Mouse (Mus musculus) macrophage (primary cell): ENCODE measurements around the gene Gramd1b. TPM values are rescaled to one million over a fixed set of nuclear protein-coding genes. Genes with fewer than 3 reads are reported as not detected.

Source experiments
- H3K27ac ChIP-seq: fragments of 350-480 bp; formaldehyde crosslinking; 2 replicates; pipeline ENCODE4 v1.9.0; 2021
- H3K36me3 ChIP-seq: fragments of 350-480 bp; formaldehyde crosslinking; 2 replicates; pipeline ENCODE4 v1.9.0; 2021; ENCODE audit errors: inconsistent target
- H3K4me3 ChIP-seq: fragments of 350-480 bp; formaldehyde crosslinking; 2 replicates; pipeline ENCODE4 v1.9.0; 2021; ENCODE audit errors: inconsistent target
- H3K79me2 ChIP-seq: fragments of 350-480 bp; formaldehyde crosslinking; 2 replicates; pipeline ENCODE4 v1.9.0; 2021; ENCODE audit errors: inconsistent target
- WGBS: methylation state at CpG from one replicate; pipeline ENCODE4 v1.1.7; 2026; ENCODE audit warnings: inconsistent platforms; ENCODE audit not compliant: missing documents; 5-methylcytosine and 5-hydroxymethylcytosine counted together
- polyA plus RNA-seq: library from polyadenylated mRNA; stranded (reverse); fragments of 250-400 nt; gene quantifications from 3 replicates; pipeline ENCODE4 v1.2.4, GENCODE M21; 2018; ENCODE audit warnings: inconsistent platforms

Gene Gramd1b
- polyA plus RNA-seq, 1 experiment from 2014 or later: 73.4 TPM

- Histone ChIP-seq H3K36me3 (peaks cover 6% of the 10 kb centered on the region; the same call in 1 of the 2 replicates), H3K79me2 (peaks cover 97% of the 10 kb centered on the region), H3K27ac (peak overlapping the region; percentile 68), H3K4me3 (peak overlapping the region; percentile 86)
- WGBS: 24% methylated on average over 16 of the region's 18 CpGs
Observed at GRCm38 (mm10) chr9:40414904-40415766, 116.0 kb downstream of the Gramd1b start.

GRCm38 (mm10) chr9:40414498-40414903, 116.7 kb downstream of the Gramd1b start:
- peaks cover 6% of the 10 kb centered on the region; the same call in 1 of the 2 replicates for H3K36me3 ChIP-seq
- H3K79me2 ChIP-seq: peaks cover 97% of the 10 kb centered on the region
- H3K4me3 ChIP-seq: peak overlapping the region; percentile 86
- WGBS: 5% methylated on average over 15 of the region's 15 CpGs
- peak overlapping the region; percentile 68 for H3K27ac ChIP-seq

- H3K27ac ChIP-seq: no peak overlapping the region
- peaks cover 6% of the 10 kb centered on the region; the same call in 1 of the 2 replicates for H3K36me3 ChIP-seq
- no peak overlapping the region for H3K4me3 ChIP-seq
- peaks cover 93% of the 10 kb centered on the region for H3K79me2 ChIP-seq
- WGBS: 73% methylated on average over 4 of the region's 4 CpGs
Observed at GRCm38 (mm10) chr9:40413601-40414000, 117.6 kb downstream of the Gramd1b start.

- WGBS: 84% methylated on average over 12 of the region's 14 CpGs
- H3K36me3 ChIP-seq: peaks cover 6% of the 10 kb centered on the region; the same call in 1 of the 2 replicates
- H3K27ac ChIP-seq: no peak overlapping the region
- peaks cover 93% of the 10 kb centered on the region for H3K79me2 ChIP-seq
- H3K4me3 ChIP-seq: no peak overlapping the region
Observed at GRCm38 (mm10) chr9:40412931-40413330, 118.3 kb downstream of the Gramd1b start.

- H3K27ac ChIP-seq: no peak overlapping the region
- peaks cover 93% of the 10 kb centered on the region for H3K79me2 ChIP-seq
- 94% methylated on average over 4 of the region's 4 CpGs for WGBS
- H3K4me3 ChIP-seq: no peak overlapping the region
- peaks cover 6% of the 10 kb centered on the region; the same call in 1 of the 2 replicates for H3K36me3 ChIP-seq
Observed at GRCm38 (mm10) chr9:40412246-40412645, 118.9 kb downstream of the Gramd1b start.

- H3K36me3 ChIP-seq: peaks cover 6% of the 10 kb centered on the region; the same call in 1 of the 2 replicates
- WGBS: 97% methylated on average over 3 of the region's 3 CpGs
- H3K4me3 ChIP-seq: no peak overlapping the region
- no peak overlapping the region for H3K27ac ChIP-seq
- peaks cover 93% of the 10 kb centered on the region for H3K79me2 ChIP-seq
Observed at GRCm38 (mm10) chr9:40410895-40411294, 120.3 kb downstream of the Gramd1b start.

- WGBS: 100% methylated on average over 2 of the region's 2 CpGs
- Histone ChIP-seq H3K36me3 (peaks cover 6% of the 10 kb centered on the region; the same call in 1 of the 2 replicates), H3K27ac (no peak overlapping the region), H3K4me3 (no peak overlapping the region), H3K79me2 (peaks cover 97% of the 10 kb centered on the region)
Observed at GRCm38 (mm10) chr9:40409071-40409470, 122.1 kb downstream of the Gramd1b start.

- peaks cover 97% of the 10 kb centered on the region for H3K79me2 ChIP-seq
- peaks cover 6% of the 10 kb centered on the region; the same call in 1 of the 2 replicates for H3K36me3 ChIP-seq
- no peak overlapping the region for H3K4me3 ChIP-seq
- H3K27ac ChIP-seq: no peak overlapping the region
- WGBS: 88% methylated on average over 3 of the region's 3 CpGs
Observed at GRCm38 (mm10) chr9:40408415-40408814, 122.8 kb downstream of the Gramd1b start.

- H3K79me2 ChIP-seq: peaks cover 92% of the 10 kb centered on the region
- H3K27ac ChIP-seq: no peak overlapping the region
- H3K4me3 ChIP-seq: no peak overlapping the region
- peaks cover 6% of the 10 kb centered on the region; the same call in 1 of the 2 replicates for H3K36me3 ChIP-seq
- 95% methylated on average over 5 of the region's 5 CpGs for WGBS
Observed at GRCm38 (mm10) chr9:40407876-40408275, 123.3 kb downstream of the Gramd1b start.

GRCm38 (mm10) chr9:40405804-40406203, 125.4 kb downstream of the Gramd1b start:
- Histone ChIP-seq H3K27ac (no peak overlapping the region), H3K36me3 (peaks cover 6% of the 10 kb centered on the region; the same call in 1 of the 2 replicates), H3K79me2 (peaks cover 89% of the 10 kb centered on the region), H3K4me3 (no peak overlapping the region)
- 97% methylated on average over 6 of the region's 6 CpGs for WGBS

GRCm38 (mm10) chr9:40405263-40405662, 125.9 kb downstream of the Gramd1b start:
- WGBS: 98% methylated on average over 5 of the region's 5 CpGs
- Histone ChIP-seq H3K27ac (no peak overlapping the region), H3K36me3 (peaks cover under 1% of the 10 kb centered on the region; the same call in 1 of the 2 replicates), H3K4me3 (no peak overlapping the region), H3K79me2 (peaks cover 89% of the 10 kb centered on the region)

- Histone ChIP-seq H3K4me3 (no peak overlapping the region), H3K36me3 (no peaks in the 10 kb centered on the region), H3K27ac (no peak overlapping the region), H3K79me2 (peaks cover 89% of the 10 kb centered on the region)
- 97% methylated on average over 11 of the region's 11 CpGs for WGBS
Observed at GRCm38 (mm10) chr9:40404637-40405036, 126.5 kb downstream of the Gramd1b start.

- H3K4me3 ChIP-seq: no peak overlapping the region
Observed at GRCm38 (mm10) chr9:40403750-40404149, 127.4 kb downstream of the Gramd1b start.

GRCm38 (mm10) chr9:40401818-40402217, 129.4 kb downstream of the Gramd1b start:
- 96% methylated on average over 5 of the region's 5 CpGs for WGBS
- Histone ChIP-seq H3K4me3 (no peak overlapping the region), H3K36me3 (no peaks in the 10 kb centered on the region), H3K27ac (no peak overlapping the region), H3K79me2 (peaks cover 92% of the 10 kb centered on the region)

More at GRCm38 (mm10) chr9:40403750-40404149, 127.4 kb downstream of the Gramd1b start:
- Histone ChIP-seq H3K27ac (no peak overlapping the region), H3K36me3 (no peaks in the 10 kb centered on the region), H3K79me2 (peaks cover 91% of the 10 kb centered on the region)
- WGBS: 85% methylated on average over 7 of the region's 7 CpGs

- WGBS: 73% methylated on average over 9 of the region's 9 CpGs
- Histone ChIP-seq H3K27ac (no peak overlapping the region), H3K79me2 (peaks cover 92% of the 10 kb centered on the region), H3K4me3 (no peak overlapping the region), H3K36me3 (no peaks in the 10 kb centered on the region)
Observed at GRCm38 (mm10) chr9:40400854-40401253, 130.3 kb downstream of the Gramd1b start.
